Mouse (Mus musculus): ENCODE data around the gene Lpo.

The Lpo gene

DNA sequence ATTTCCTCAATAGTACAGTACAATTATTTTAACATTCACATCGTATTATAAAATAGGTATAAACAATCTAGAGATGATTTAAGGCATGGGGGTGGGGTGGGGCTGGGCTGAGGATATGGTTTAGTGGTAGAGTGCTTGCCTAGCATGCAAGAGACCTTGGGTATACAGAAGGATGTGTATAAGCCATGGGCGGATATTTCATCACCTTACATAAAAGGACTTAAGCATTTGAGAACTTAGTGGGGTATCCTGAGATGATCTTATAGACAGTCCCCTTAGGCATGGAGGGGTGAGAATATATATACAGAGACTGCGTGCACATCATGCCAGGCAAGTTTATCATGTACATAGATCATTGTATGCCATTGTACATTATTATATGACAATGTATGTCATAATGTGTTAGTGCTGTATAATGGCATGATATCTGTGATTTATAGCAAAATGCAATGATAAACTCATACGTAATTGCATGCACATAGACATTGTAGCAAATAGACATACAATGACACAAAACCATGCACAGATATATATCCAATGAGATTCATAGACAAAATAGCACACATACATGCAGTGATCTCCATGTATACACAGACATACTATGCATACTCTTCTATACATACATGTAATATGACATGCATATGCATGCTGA, 69.0 kb downstream of the Lpo start:
- peaks cover 49% of the 10 kb centered on the region for H3K4me1 ChIP-seq (replicated peaks; ENCODE audit: low read depth, low read length)
- H3K27me3 ChIP-seq (ENCODE audit: insufficient read depth, low read length) = peaks cover 42% of the 10 kb centered on the region
- TF ChIP-seq NANOG (IDR thresholded peaks at IDR 0.05; ENCODE audit: borderline replicate concordance, low read length) (no peak), POU5F1 (IDR thresholded peaks at IDR 0.05; ENCODE audit: borderline replicate concordance, low read length) (no peak), CTCF (conservative IDR thresholded peaks at IDR 0.05; ENCODE audit: low read length) (no peak)
- H3K9me3 ChIP-seq (ENCODE audit: low read length) = peaks cover 4% of the 10 kb centered on the region
- no peak overlapping the region for H3K4me3 ChIP-seq (replicated peaks; ENCODE audit: low read length)
- no peaks in the 10 kb centered on the region for H3K36me3 ChIP-seq (ENCODE audit: insufficient read depth, low read length)

- Histone ChIP-seq H3K4me3 (replicated peaks; ENCODE audit: low read length) (no peak overlapping the region), H3K27me3 (ENCODE audit: insufficient read depth, low read length) (peaks cover 36% of the 10 kb centered on the region), H3K9me3 (ENCODE audit: low read length) (peaks cover 4% of the 10 kb centered on the region), H3K36me3 (ENCODE audit: insufficient read depth, low read length) (no peaks in the 10 kb centered on the region), H3K4me1 (replicated peaks; ENCODE audit: low read depth, low read length) (peaks cover 50% of the 10 kb centered on the region)
- TF ChIP-seq NANOG (IDR thresholded peaks at IDR 0.05; ENCODE audit: borderline replicate concordance, low read length) (no peak), CTCF (conservative IDR thresholded peaks at IDR 0.05; ENCODE audit: low read length) (no peak), POU5F1 (IDR thresholded peaks at IDR 0.05; ENCODE audit: borderline replicate concordance, low read length) (no peak)
Observed at GRCm38 (mm10) chr11:87758161-87758911, 69.8 kb downstream of the Lpo start.

DNA sequence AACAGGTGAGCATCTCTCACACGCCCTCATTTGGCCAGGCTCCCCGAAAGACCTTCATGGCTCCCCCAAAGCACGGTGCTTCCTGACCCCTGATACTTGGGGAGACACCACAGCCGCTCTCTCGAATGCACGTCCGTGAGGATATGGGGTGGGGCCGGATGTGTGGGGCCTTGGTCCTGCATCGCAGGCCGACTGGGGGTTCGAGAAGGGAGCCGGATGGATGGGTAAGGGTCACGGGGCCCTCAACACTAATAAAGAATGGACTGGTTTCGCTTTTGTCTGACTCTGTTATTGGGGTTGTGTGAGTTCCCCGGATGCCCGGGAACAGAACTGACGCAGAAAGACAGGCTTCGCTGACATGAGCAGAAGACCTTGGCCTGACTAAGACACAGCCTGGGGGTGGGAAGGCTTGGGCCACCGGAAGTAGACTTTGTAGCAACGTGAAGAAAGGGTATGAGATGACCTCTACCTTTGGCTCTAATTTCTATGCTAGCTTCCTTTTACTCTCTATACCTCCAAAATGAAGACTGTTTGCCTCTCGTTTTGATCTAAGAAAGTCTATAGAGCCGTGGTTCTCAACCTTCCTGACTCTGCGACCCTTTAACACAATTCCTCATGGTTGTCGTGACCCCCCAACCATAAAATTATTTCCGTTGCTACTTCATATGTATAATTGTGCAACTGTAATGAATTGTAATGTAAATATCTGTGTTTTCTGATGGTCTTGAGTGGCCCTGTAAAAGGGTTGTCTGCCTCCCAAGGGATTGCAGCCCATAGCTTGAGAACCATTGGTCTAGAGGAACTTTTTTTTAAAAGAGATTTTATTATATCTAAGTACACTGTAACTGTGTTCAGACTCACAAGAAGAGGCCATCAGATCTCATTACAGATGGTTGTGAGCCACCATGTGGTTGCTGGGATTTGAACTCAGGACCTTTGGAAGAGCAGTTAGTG, 70.8 kb downstream of the Lpo start:
- no peak for TF ChIP-seq POU5F1 (IDR thresholded peaks at IDR 0.05; ENCODE audit: borderline replicate concordance, low read length)
- no peak for TF ChIP-seq CTCF (conservative IDR thresholded peaks at IDR 0.05; ENCODE audit: low read length)
- TF ChIP-seq NANOG (IDR thresholded peaks at IDR 0.05; ENCODE audit: borderline replicate concordance, low read length) = no peak
- peak overlapping the region; percentile 76 for H3K4me3 ChIP-seq (replicated peaks; ENCODE audit: low read length)
- no peaks in the 10 kb centered on the region for H3K36me3 ChIP-seq (ENCODE audit: insufficient read depth, low read length)
- H3K4me1 ChIP-seq (replicated peaks; ENCODE audit: low read depth, low read length) = peaks cover 49% of the 10 kb centered on the region
- peaks cover 4% of the 10 kb centered on the region for H3K9me3 ChIP-seq (ENCODE audit: low read length)
- peaks cover 25% of the 10 kb centered on the region for H3K27me3 ChIP-seq (ENCODE audit: insufficient read depth, low read length)
